Mouse (Mus musculus) lung, embryonic 14.5 days (tissue): ENCODE measurements at regions not wholly inside any gene's neighbourhood (a gene's known extent, or its start where the extent isn't known, plus 50 kb on each side); places are given as distances from the start of the nearest gene placed in this dataset.

ENCODE experiments used
- ATAC-seq: fragments of 200-750 bp; cut with Nextera tagmentation; 2 replicates; pipeline ENCODE4 v1.8.0; 2017; ENCODE audit warnings: mild to moderate bottlenecking, moderate TSS enrichment, moderate library complexity; ENCODE audit not compliant: insufficient read depth
- DNase-seq: peaks from one replicate; pipeline ENCODE4 v3.0.0-alpha.2; 2015
- H3K27ac ChIP-seq: fragments of 300-500 bp; sonication (generic); 2 replicates; pipeline ENCODE4 v1.5.1; 2014; ENCODE audit warnings: low read depth, mild to moderate bottlenecking, moderate library complexity
- H3K27me3 ChIP-seq: fragments of 300-500 bp; sonication (generic); 2 replicates; pipeline ENCODE4 v1.6.1; 2014; ENCODE audit warnings: low read length, control low read depth; ENCODE audit not compliant: insufficient read depth
- H3K36me3 ChIP-seq: fragments of 300-500 bp; sonication (generic); 2 replicates; pipeline ENCODE4 v1.6.1; 2014; ENCODE audit warnings: control low read depth; ENCODE audit not compliant: insufficient read depth
- H3K4me1 ChIP-seq: fragments of 300-500 bp; sonication (generic); 2 replicates; pipeline ENCODE4 v1.6.1; 2014; ENCODE audit warnings: antibody characterized with exemption, control low read depth; ENCODE audit not compliant: insufficient read depth
- H3K4me2 ChIP-seq: fragments of 300-500 bp; sonication (generic); 2 replicates; pipeline ENCODE4 v1.6.1; 2014; ENCODE audit warnings: mild to moderate bottlenecking
- H3K4me3 ChIP-seq: fragments of 300-500 bp; sonication (generic); 2 replicates; pipeline ENCODE4 v1.5.1; 2014; ENCODE audit warnings: low read depth, low read length
- H3K9ac ChIP-seq: fragments of 300-500 bp; sonication (generic); 2 replicates; pipeline ENCODE4 v1.6.1; 2014
- H3K9me3 ChIP-seq: fragments of 300-500 bp; sonication (generic); 2 replicates; pipeline ENCODE4 v1.6.1; 2016; ENCODE audit warnings: low read depth, low read length, control low read depth
- CTCF ChIP-seq: IDR thresholded peaks from 2 replicates; pipeline ENCODE4 v1.5.1; 2016; ENCODE audit warnings: antibody characterized with exemption, low read depth
- WGBS: fragments of 180-500 bp; shearing (Covaris S2); extraction: QIAGEN DNeasy Blood & Tissue Kit; methylation state at CpG from one replicate; pipeline ENCODE4 v1.1.7; 2014; 5-methylcytosine and 5-hydroxymethylcytosine counted together

GRCm38 (mm10) chr6:101048836-101049361 is 215.5 kb downstream of the Ppp4r2 start:
- DNase-seq (no peak), ATAC-seq (no peak)
- Histone ChIP-seq H3K27ac (no peak overlapping the region), H3K27me3 (no peaks in the 10 kb centered on the region), H3K9ac (no peak overlapping the region), H3K4me1 (no peaks in the 10 kb centered on the region), H3K4me2 (no peak overlapping the region), H3K36me3 (no peaks in the 10 kb centered on the region), H3K9me3 (no peaks in the 10 kb centered on the region), H3K4me3 (no peak overlapping the region)
- TF ChIP-seq CTCF = no peak
- WGBS = 61% methylated on average over 15 of the region's 15 CpGs

- no peak overlapping the region for H3K4me2 ChIP-seq
- DNase-seq (no peak), ATAC-seq (no peak)
- H3K4me1 ChIP-seq = no peaks in the 10 kb centered on the region
- 31% methylated on average over 7 of the region's 7 CpGs for WGBS
- no peaks in the 10 kb centered on the region for H3K27me3 ChIP-seq
- TF ChIP-seq CTCF = no peak
- H3K9me3 ChIP-seq = no peaks in the 10 kb centered on the region
- H3K36me3 ChIP-seq = no peaks in the 10 kb centered on the region
- H3K4me3 ChIP-seq = no peak overlapping the region
- no peak overlapping the region for H3K27ac ChIP-seq
- no peak overlapping the region for H3K9ac ChIP-seq
Measured at GRCm38 (mm10) chr6:101054880-101055279, 221.5 kb downstream of the Ppp4r2 start.

GRCm38 (mm10) chr6:101056318-101056717 is 222.9 kb downstream of the Ppp4r2 start:
- H3K4me2 ChIP-seq = no peak overlapping the region
- H3K9ac ChIP-seq = no peak overlapping the region
- no peak overlapping the region for H3K27ac ChIP-seq
- 86% methylated on average over 13 of the region's 13 CpGs for WGBS
- TF ChIP-seq CTCF = no peak
- H3K36me3 ChIP-seq = no peaks in the 10 kb centered on the region
- DNase-seq (no peak), ATAC-seq (no peak)
- no peak overlapping the region for H3K4me3 ChIP-seq
- no peaks in the 10 kb centered on the region for H3K27me3 ChIP-seq
- no peaks in the 10 kb centered on the region for H3K4me1 ChIP-seq
- no peaks in the 10 kb centered on the region for H3K9me3 ChIP-seq

- DNase-seq (no peak), ATAC-seq (no peak)
- Histone ChIP-seq H3K9ac (no peak overlapping the region), H3K27me3 (no peaks in the 10 kb centered on the region), H3K27ac (no peak overlapping the region), H3K4me1 (no peaks in the 10 kb centered on the region), H3K9me3 (no peaks in the 10 kb centered on the region), H3K4me2 (no peak overlapping the region), H3K36me3 (no peaks in the 10 kb centered on the region), H3K4me3 (no peak overlapping the region)
- WGBS = 81% methylated on average over 8 of the region's 8 CpGs
- TF ChIP-seq CTCF = no peak
Measured at GRCm38 (mm10) chr6:101059058-101059457, 225.6 kb downstream of the Ppp4r2 start.

GRCm38 (mm10) chr6:101062186-101062585 is 228.8 kb downstream of the Ppp4r2 start:
- no peak overlapping the region for H3K4me3 ChIP-seq
- no peak overlapping the region for H3K27ac ChIP-seq
- WGBS = 92% methylated on average over 14 of the region's 14 CpGs
- H3K9me3 ChIP-seq = no peaks in the 10 kb centered on the region
- no peaks in the 10 kb centered on the region for H3K27me3 ChIP-seq
- no peak overlapping the region for H3K9ac ChIP-seq
- no peaks in the 10 kb centered on the region for H3K4me1 ChIP-seq
- H3K36me3 ChIP-seq = no peaks in the 10 kb centered on the region
- H3K4me2 ChIP-seq = no peak overlapping the region
- DNase-seq (no peak), ATAC-seq (no peak)
- no peak for TF ChIP-seq CTCF

- Histone ChIP-seq H3K9me3 (no peaks in the 10 kb centered on the region), H3K27ac (no peak overlapping the region), H3K9ac (no peak overlapping the region), H3K36me3 (no peaks in the 10 kb centered on the region), H3K4me3 (no peak overlapping the region), H3K4me2 (no peak overlapping the region), H3K4me1 (no peaks in the 10 kb centered on the region), H3K27me3 (no peaks in the 10 kb centered on the region)
- no peak for TF ChIP-seq CTCF
- 77% methylated on average over 8 of the region's 8 CpGs for WGBS
- 0 out of 2 replicates have a peak, but pooled peaks have one; percentile 14 for ATAC-seq
- no peak for DNase-seq
Measured at GRCm38 (mm10) chr6:101075753-101076516, 242.5 kb downstream of the Ppp4r2 start.

GRCm38 (mm10) chr6:101078294-101078693 is 244.9 kb downstream of the Ppp4r2 start:
- Histone ChIP-seq H3K27me3 (no peaks in the 10 kb centered on the region), H3K9ac (no peak overlapping the region), H3K4me3 (no peak overlapping the region), H3K9me3 (no peaks in the 10 kb centered on the region), H3K36me3 (no peaks in the 10 kb centered on the region), H3K4me1 (no peaks in the 10 kb centered on the region), H3K27ac (no peak overlapping the region), H3K4me2 (no peak overlapping the region)
- no peak for DNase-seq
- WGBS = 81% methylated on average over 5 of the region's 5 CpGs
- no peak for TF ChIP-seq CTCF
- no peak for ATAC-seq
